Mouse (Mus musculus) retina, postnatal 7 days (tissue): ENCODE results near the gene Orai2.
"Not testable (repeated sequence)": the region's sequence is repeated elsewhere in the genome, so short reads cannot be mapped to it uniquely, and the experiment has no call there.

ENCODE experiments used
- DNase-seq: peaks from one replicate; pipeline ENCODE4 v3.0.0-alpha.2; 2012; ENCODE audit warnings: low read depth, low spot score

The Orai2 gene

GRCm38 (mm10) chr5:136173606-136174463, 3.3 kb upstream of the Orai2 start:
- no peak for DNase-seq

DNA sequence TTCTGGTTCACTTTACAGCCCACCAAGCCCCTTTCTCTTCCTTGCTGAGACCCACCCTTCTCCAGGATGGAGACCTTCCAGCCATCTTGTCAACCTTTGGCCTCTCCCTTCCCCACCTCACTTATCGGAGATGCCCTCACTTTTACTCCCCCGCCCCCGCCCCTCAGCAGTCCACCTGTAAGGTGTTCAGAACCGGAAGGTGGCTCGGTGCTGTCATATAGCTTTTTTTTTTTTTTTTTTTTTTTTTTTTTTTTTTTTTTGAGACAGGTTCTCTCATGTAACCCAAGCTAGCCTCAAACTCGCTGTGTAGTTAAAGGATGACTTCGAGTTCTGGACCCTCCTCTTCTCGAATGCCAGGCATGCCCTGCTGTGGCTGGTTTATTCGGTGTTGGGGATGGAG, 2.4 kb upstream of the Orai2 start:
- DNase-seq: no peak

GRCm38 (mm10) chr5:136171363-136172341, 1.1 kb upstream of the Orai2 start:
- DNase-seq: no peak

GRCm38 (mm10) chr5:136169626-136170511, 644 bp downstream of the Orai2 start:
- peak; percentile 20 for DNase-seq

DNA sequence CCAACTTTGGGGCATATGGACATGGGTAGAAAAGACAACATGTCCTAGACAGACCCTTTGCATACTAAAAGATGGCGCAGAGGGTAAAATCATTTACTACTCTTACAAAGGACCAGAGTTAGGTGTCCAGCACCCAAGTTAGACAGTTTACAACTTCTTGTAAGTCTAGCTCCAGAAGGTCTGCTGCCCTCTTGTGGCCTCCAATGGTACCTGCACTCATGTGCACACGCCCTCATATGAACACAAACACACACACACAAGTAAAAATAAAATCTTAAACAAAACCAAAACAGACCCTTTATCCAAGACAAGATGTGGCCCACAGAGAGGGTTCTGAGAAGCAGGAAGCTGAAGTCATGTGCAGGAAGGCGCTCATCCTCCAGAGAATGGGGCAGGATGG, 2.4 kb downstream of the Orai2 start:
- DNase-seq: no peak

DNA sequence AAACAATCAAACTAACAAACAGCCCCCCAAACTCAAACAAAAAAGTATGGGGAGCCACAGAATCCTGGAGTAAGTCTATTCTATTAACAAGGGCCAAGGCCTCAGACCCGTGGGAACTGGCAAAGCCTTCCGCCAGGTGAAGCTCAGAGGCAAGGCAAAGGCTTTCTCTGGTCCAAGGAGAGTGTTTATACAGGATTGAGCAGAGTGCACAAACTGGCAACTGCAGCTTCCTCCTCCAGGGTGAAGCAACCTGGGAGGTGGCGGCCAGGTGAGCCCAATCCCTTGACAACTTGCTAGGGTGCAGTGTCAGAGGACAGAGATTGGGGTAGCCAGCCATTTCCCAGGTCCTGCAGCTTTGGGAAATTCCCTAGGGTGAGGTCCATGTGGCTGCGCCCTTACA, 3.2 kb downstream of the Orai2 start:
- DNase-seq: no peak

DNA sequence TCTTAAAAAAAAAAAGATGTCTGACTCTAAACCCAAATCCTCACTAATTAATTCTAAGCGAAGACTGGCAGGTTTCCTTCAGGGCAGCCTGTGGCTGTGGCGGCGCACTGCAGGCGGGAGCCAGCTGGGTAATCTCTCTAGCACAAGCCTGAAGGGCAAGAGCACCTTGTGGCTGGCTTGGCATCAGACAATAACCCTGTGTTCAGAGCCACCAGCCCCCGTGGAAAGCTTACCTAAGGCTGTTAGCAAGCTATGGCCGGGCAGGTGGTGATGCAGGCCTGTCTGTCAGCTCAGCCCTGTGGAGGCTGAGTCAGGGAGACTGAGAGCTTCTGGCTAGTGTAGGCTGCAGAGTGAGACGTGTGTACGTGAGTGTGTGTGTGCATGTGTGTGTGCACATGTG, 5.3 kb downstream of the Orai2 start:
- no peak for DNase-seq

DNA sequence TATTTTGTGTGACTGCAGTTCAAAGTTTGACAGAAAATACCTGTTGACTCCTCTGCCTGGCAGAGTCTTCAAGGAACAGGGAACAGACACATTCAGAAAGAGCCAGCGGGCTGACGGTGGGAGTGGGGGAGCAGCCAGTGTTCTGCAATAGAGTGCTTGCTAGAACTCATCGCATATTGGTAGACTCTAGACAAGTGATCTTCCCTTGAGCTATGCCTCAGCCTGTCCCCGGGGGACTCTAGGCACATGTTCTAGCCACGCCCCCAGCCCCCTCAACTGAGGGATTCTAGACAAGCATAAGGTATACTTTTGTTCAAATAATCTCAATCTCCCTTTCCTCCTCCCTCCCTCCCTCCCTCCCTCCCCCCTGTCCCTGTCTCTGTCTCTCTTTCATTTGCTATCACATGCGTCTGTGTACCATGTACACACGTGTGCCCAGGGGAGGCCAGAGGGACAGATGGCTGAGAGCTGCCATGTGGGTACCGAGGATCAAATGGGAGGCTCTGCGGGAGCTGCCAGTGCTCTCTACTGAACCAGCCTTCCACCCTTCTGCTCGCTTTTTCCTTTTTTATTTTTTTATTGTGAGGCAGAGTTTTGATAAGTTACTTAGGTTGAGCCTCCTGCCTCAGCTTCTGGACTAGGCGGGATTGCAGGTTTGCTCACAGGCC, 6.6 kb downstream of the Orai2 start:
- DNase-seq: no peak

DNA sequence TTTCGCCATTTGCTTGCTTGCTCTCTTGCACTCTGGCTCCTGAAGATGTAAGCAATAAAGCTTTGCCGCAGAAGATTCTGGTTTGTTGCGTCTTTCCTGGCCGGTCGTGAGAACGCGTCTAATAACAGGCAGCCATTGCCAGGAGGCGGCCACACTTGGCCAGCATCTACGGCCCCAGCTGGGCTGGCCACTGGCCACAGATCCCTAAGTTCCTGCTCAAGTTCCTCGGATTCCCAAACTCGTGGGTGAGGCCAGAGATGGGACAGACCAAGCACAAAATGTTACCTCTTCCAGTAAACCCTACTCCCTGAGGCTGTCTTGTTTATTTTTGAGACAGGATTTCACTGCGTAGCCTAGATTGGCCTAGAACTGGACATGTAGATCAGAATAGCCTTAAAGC, 10.4 kb downstream of the Orai2 start:
- DNase-seq: not testable (repeated sequence)

DNA sequence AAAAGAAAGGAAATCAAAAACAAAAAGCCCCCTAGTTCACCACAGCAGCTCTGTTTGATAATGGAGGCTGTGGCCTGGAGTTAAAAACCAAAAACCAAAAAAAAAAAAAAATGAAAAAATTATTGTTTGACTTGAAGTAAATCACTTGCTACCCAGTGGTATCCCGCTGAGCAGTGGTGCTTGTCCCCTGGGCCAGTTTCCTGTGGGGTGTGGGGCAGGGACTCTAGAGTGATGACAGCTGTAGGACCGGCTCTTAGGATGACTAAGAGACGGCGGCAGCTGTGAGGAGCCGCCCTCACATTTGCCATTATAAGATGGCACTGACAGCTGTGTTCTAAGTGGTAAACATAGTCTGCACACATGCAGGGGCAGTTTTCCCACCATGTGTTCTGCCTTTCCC, 15.1 kb downstream of the Orai2 start:
- DNase-seq: no peak

DNA sequence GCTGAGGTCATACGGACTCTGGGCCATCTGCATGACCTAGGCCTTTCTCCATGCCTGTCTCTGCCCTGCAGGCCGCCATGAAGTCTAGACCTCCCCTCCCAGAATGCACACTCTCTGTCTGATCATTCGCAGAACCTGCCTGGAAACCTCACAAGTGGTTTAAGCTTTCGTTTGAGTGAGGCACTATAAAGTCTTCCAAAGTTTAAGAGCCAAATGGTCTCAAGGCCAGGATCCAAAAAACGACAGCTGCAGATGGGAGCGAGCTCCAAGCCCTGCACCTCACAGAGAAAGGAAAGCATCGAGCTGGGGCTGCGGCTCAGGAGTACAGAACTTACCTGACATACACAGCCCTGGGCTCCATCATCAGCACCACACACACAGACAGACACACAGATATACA, 18.1 kb downstream of the Orai2 start:
- DNase-seq: no peak

- DNase-seq: not testable (repeated sequence)
Observed at GRCm38 (mm10) chr5:136149134-136149576, 21.4 kb downstream of the Orai2 start.

DNA sequence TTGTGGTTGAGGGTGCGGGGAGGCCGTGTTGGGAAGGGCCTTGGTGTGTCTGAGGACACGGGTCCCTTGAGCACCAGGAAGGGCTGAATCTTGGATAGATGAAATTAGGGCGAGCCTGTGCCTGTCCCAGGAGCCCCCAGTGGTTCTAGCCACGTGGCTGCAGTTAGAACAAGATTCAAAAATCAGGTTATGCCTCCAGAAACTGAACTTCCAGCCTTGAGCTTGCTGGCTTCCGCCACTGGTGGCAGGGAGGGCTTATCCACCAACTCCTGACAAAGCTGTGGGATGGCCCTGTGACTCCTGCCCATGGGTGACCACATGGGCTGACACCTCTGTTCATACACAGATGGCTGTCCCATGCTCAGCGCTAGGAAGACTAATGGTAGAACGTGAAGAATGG, 22.8 kb downstream of the Orai2 start:
- no peak for DNase-seq

DNA sequence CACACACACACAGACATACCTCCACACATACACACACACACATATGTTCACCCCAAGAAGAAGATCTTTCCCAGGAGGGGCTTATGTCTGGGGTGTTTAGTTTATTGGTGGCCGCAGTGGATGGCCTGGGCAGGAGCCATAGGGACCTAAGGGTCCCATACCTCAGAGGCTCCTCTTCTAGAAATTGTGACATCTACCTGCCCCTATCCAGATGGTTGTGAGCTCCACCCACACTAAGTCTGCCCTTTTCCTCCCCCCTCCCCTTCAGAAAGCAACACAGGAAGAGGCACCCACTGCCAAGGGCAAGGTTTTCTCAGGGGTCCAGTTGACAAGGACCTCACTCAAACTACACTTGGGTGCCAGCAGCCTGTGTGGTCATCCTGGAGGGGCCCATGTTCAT, 23.6 kb downstream of the Orai2 start:
- no peak for DNase-seq

- DNase-seq: no peak
Observed at GRCm38 (mm10) chr5:136144606-136145430, 25.7 kb downstream of the Orai2 start.

DNA sequence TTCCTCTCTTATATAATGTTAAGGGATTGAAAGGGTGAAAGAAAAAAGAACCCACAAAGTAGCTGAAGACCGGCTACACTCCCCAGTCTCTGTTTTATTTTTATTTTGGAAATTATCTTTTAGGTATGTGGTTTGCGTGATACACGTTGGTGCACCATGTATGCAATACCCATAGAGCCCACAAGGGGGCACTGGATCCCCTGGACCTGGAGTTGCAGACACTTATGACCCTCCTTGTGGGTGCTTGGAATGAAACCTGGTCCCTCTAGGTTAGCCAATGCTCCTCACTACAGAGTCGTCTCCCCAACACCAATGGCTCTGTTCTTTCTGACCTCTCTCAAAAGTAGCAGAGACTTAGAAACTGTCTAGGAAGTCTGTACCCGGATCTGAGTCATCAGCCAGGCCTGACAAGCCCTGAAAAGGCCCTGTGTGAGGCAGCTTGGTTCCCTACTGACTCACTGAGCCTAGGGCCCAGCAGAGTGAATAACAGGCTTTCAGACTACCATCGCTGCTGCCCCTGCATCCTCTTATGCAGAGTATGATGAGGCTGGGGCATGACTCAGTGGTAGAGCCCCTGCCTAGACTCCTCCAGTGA, 27.3 kb downstream of the Orai2 start:
- DNase-seq: no peak

- no peak for DNase-seq
Observed at GRCm38 (mm10) chr5:136142746-136143145, 27.8 kb downstream of the Orai2 start.

DNA sequence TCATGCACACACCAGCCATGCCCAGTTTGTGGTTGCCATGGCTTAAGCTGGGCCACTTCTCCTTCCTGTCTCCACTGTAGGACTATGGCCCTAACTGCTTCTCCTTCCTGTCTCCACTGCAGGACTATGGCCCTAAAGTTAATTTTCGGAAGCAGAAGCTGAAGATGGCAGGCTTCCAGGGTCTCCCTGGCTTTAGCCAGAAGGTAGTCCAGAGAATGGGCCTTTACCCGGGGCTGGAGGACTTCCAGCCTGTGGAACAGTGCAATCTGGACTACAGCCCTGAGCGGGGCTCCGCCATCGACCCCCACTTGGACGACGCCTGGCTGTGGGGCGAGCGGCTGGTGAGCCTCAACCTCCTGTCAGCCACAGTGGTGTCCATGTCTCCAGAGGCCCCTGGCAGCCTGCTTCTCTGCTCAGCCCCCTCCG, 30.4 kb downstream of the Orai2 start:
- no peak for DNase-seq

DNA sequence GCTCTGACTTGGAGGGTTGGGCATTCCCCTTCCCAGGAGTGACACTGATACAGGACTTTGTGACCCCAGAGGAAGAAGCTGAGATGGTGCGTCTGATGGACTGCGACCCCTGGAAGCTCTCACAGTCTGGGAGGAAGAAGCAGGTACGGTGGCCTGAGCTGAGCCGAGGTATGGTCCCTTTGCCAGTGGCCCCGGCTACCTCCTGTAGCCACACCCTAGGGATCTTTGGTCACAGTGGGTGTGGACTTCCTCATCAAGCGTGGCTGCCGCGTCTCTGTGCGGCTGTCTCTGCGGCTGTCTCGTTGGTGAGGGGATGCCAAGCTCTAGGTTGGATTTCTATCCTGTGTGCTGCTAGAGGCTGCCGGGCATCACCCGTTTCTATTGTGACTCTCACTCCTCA, 31.1 kb downstream of the Orai2 start:
- no peak for DNase-seq
